Mouse (Mus musculus) olfactory bulb, adult 2 months (tissue): ENCODE measurements around the gene Usp36. TPM values are rescaled to one million over a fixed set of nuclear protein-coding genes. Genes with fewer than 3 reads are reported as not detected.

ENCODE experiments used
- H3K27ac ChIP-seq: fragments of 200-500 bp; 2 replicates; pipeline ENCODE4 v1.5.1; 2012; ENCODE audit warnings: low read depth, low read length; ENCODE audit not compliant: insufficient read depth
- H3K4me1 ChIP-seq: fragments of 200-500 bp; 2 replicates; pipeline ENCODE4 v1.6.1; 2012; ENCODE audit warnings: low read length; ENCODE audit not compliant: control insufficient read depth, insufficient read depth
- H3K4me3 ChIP-seq: fragments of 200-500 bp; 2 replicates; pipeline ENCODE4 v1.5.1; 2012; ENCODE audit warnings: mild to moderate bottlenecking, low read depth, low read length, moderate library complexity; ENCODE audit not compliant: insufficient read depth
- CTCF ChIP-seq: fragments of 200-500 bp; IDR thresholded peaks from 2 replicates; pipeline ENCODE4 v1.5.1; 2012; ENCODE audit warnings: low read depth, mild to moderate bottlenecking, low read length, moderate library complexity; ENCODE audit not compliant: insufficient read depth
- POLR2A ChIP-seq: fragments of 200-500 bp; IDR thresholded peaks from 2 replicates; pipeline ENCODE4 v1.6.1; 2012; ENCODE audit warnings: mild to moderate bottlenecking, low read depth, low read length, moderate library complexity; ENCODE audit not compliant: insufficient read depth
- WGBS: fragments of 180-500 bp; shearing (Covaris S2); methylation state at CpG from one replicate; pipeline ENCODE4 v1.1.7; 2018; 5-methylcytosine and 5-hydroxymethylcytosine counted together
- polyA plus RNA-seq: library from polyadenylated mRNA; stranded (reverse); fragments of >200 nt; gene quantifications from 2 replicates; pipeline ENCODE4 v1.2.4, GENCODE M21; 2012; ENCODE audit warnings: low replicate concordance; ENCODE audit not compliant: missing spikeins, insufficient read depth, insufficient read length

Gene Usp36
- polyA plus RNA-seq, 1 experiment = not detected

DNA sequence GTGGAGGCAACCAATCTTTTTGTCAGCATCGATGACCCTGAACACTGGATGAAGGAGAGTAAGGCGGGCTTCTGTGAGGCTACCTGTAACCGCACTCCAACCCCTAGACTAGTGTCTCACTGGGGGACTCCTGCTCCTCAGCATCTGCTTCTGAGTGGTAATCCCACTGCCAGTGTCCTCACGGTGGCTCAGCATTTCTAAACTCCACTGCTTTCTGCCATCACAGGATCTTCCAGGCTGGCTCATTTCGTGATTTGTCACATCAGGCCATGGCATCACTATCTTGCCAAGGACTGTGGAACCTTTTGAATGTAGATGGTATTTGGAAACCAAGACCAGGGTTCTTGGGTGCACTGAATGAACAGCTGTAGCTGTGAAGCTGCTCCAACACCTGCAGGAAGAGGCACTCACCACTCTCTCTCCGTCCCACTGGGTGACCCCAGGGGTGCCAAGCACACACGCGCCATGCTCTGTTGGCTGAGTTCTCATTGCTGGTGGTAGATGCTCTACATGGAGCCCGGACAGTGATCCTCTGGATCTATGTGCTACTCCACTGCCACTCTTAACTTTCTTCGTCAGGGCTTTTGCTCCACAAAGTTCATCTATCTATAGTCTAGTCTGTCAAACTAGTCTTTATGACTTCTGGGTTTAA is 66.5 kb downstream of the Usp36 start:
- Histone ChIP-seq H3K4me1 (peaks cover 9% of the 10 kb centered on the region), H3K4me3 (no peak overlapping the region), H3K27ac (no peak overlapping the region)
- TF ChIP-seq CTCF (no peak), POLR2A (no peak)
- WGBS = 90% methylated on average over 10 of the region's 10 CpGs

- TF ChIP-seq CTCF (no peak), POLR2A (no peak)
- no peak overlapping the region for H3K4me3 ChIP-seq
- H3K27ac ChIP-seq = no peak overlapping the region
- peaks cover 9% of the 10 kb centered on the region for H3K4me1 ChIP-seq
- WGBS = 91% methylated on average over 5 of the region's 5 CpGs
Measured at GRCm38 (mm10) chr11:118222917-118223316, 67.1 kb downstream of the Usp36 start.

DNA sequence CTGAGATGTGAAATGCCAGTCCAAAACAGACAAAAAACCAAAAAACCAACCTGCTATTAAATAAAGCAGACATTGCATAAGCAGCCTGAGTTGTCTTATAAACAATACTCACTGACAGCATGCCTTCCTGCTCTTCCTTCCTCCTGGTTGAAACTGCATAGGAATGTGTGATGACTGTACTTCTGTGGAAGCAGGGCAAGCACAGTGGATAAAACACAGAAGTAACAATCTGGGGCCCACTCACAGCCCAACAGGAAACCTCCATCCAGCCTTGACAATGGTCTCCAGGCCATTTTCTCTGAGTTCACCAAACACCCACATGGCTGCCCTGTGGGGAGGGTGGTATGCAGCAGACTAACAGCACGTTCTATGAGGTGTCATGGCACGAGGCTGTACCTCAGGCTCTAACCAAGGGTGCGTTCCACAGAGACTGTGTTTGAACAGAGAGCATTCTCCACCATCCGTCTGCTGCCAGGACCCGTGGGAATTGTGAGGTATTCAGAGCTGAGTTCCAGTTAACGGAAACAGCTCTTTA is 67.6 kb downstream of the Usp36 start:
- Histone ChIP-seq H3K4me3 (no peak overlapping the region), H3K4me1 (peaks cover 5% of the 10 kb centered on the region), H3K27ac (no peak overlapping the region)
- 61% methylated on average over 6 of the region's 6 CpGs for WGBS
- no peak for TF ChIP-seq POLR2A
- no peak for TF ChIP-seq CTCF

DNA sequence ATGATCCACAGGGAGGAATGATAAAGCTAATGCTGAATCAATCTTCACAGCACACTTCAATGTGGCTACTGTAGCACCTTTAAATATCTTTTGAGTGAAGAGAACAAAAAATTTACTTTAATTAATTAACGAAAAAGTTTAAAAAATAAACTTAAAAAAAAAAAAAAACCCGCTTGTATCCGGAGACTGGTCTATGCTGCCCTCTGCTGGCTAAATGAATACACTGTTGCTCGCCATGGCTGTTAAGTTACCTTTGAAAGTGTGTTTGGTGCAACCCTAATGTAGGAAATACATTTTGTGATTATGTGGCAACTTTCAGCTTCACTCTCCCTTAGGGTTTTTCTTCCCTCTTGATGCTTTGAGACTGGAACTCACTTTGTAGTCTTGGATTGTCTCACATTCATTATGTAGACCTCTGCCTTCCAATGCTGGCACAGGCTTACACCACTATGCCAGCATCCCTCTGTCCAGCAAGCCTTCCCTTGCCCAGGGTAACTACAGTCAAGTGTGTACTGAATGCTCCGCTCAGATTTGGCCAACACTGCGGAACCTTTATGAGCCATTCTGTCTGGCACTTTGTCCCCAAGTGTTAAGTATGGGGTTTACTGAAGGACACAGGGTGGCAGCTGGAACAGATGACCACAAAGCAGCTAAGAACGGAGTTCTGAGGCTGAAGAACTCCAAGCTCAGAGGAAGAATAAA is 69.3 kb downstream of the Usp36 start:
- Histone ChIP-seq H3K4me1 (peaks cover 8% of the 10 kb centered on the region; the same call in 1 of the 2 replicates), H3K4me3 (no peak overlapping the region), H3K27ac (no peak overlapping the region)
- TF ChIP-seq CTCF (no peak), POLR2A (no peak)
- WGBS = 10% methylated on average over 7 of the region's 7 CpGs

DNA sequence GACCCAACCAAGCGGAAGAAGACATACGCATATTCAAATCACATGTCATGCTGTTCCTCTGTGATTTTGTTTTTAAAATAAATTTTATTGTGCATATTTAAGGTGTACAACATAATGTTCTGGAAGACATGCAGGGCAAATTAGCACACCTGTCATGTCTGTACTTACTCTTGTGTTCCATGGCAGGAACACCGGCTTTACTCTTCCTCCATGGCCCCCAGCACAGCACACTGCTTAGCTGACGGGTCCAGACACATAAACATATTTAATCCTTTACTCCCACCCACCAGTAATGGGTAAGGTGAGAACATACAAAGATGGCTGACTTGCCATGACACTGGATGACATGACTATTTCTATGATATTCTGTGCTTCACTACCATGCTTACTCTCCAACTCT is 71.0 kb downstream of the Usp36 start:
- Histone ChIP-seq H3K27ac (no peak overlapping the region), H3K4me3 (no peak overlapping the region), H3K4me1 (peaks cover 6% of the 10 kb centered on the region; the same call in 1 of the 2 replicates)
- no peak for TF ChIP-seq POLR2A
- no peak for TF ChIP-seq CTCF
- WGBS = 91% methylated on average over 4 of the region's 4 CpGs

DNA sequence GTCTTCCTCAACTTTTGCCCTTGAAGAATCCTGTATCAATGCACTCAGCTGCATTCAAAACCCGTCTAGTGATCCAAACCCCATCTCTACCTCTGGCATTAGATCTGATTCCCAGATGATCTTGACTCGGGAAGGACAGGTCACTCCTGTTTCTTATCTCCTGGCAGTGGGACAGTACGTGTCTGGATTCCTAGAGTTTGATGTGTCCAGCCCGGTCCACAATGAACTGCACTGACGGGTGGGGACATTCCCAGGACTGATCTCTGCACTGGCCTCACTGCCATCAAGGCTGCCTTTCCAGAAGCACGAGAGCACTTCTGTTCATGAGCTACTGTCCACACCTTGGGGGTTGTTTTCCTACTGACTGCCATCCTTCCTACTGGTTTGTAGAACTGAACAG is 73.6 kb downstream of the Usp36 start:
- WGBS = 91% methylated on average over 6 of the region's 6 CpGs
- H3K4me1 ChIP-seq = peaks cover 16% of the 10 kb centered on the region
- no peak overlapping the region for H3K4me3 ChIP-seq
- H3K27ac ChIP-seq = no peak overlapping the region
- TF ChIP-seq POLR2A (no peak), CTCF (no peak)

DNA sequence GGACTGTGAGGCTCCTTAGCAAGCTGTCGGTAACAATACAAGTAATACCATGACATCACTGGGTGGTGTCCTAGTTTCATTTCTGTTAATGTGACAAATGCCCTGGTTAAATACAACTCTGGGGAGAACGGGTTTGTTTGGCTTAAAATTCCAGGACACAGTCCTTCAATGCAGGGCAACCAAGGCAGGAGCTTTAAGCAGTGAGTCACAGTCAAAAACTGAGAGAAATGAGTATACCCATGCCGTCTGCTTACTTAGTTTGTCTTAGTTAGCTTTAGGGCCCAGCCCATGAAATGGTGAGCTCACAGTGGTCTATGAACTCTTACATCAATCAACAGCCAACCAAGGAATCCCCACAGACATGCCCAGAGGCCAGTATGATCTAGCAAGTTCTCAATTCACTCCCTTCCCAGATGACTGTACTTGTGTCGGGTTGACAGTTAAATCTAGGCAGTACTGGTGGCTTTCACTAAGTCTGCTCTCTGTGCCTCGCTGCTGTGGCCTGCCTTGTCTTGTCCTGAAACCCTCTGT is 74.1 kb downstream of the Usp36 start:
- TF ChIP-seq POLR2A = no peak
- no peak for TF ChIP-seq CTCF
- Histone ChIP-seq H3K27ac (no peak overlapping the region), H3K4me3 (no peak overlapping the region), H3K4me1 (peaks cover 20% of the 10 kb centered on the region)
- WGBS = 60% methylated on average over 5 of the region's 5 CpGs

GRCm38 (mm10) chr11:118212636-118213112 is 77.4 kb downstream of the Usp36 start:
- TF ChIP-seq CTCF (no peak), POLR2A (no peak)
- peaks cover 47% of the 10 kb centered on the region for H3K4me1 ChIP-seq
- WGBS = 22% methylated on average over 7 of the region's 7 CpGs
- no peak overlapping the region for H3K4me3 ChIP-seq
- peak overlapping the region; percentile 90 for H3K27ac ChIP-seq
